Mouse (Mus musculus): ENCODE measurements around the gene Tspan5.

Gene Tspan5

GRCm38 (mm10) chr3:138741649-138742565, at the start of gene Tspan5:
TSS of gene Tspan5 (plus strand) at chr3:138742195.
- DNase-seq (ENCODE audit: low spot score) = peak; percentile 34

- DNase-seq (ENCODE audit: low spot score) = no peak
Measured at GRCm38 (mm10) chr3:138692302-138692701, 49.7 kb upstream of the Tspan5 start.

- no peak for DNase-seq (ENCODE audit: low spot score)
Measured at GRCm38 (mm10) chr3:138703399-138703798, 38.6 kb upstream of the Tspan5 start.

GRCm38 (mm10) chr3:138704469-138704868, 37.5 kb upstream of the Tspan5 start:
- no peak for DNase-seq (ENCODE audit: low spot score)

- DNase-seq (ENCODE audit: low spot score) = no peak
Measured at GRCm38 (mm10) chr3:138705875-138706274, 36.1 kb upstream of the Tspan5 start.

GRCm38 (mm10) chr3:138709183-138709582, 32.8 kb upstream of the Tspan5 start:
- no peak for DNase-seq (ENCODE audit: low spot score)

GRCm38 (mm10) chr3:138711971-138712370, 30.0 kb upstream of the Tspan5 start:
- no peak for DNase-seq (ENCODE audit: low spot score)

- DNase-seq (ENCODE audit: low spot score) = no peak
Measured at GRCm38 (mm10) chr3:138712452-138713140, 29.4 kb upstream of the Tspan5 start.

GRCm38 (mm10) chr3:138713141-138713540, 28.9 kb upstream of the Tspan5 start:
- no peak for DNase-seq (ENCODE audit: low spot score)

- no peak for DNase-seq (ENCODE audit: low spot score)
Measured at GRCm38 (mm10) chr3:138714788-138715187, 27.2 kb upstream of the Tspan5 start.

- DNase-seq (ENCODE audit: low spot score) = no peak
Measured at GRCm38 (mm10) chr3:138715212-138715611, 26.8 kb upstream of the Tspan5 start.

- DNase-seq (ENCODE audit: low spot score) = no peak
Measured at GRCm38 (mm10) chr3:138717040-138717439, 25.0 kb upstream of the Tspan5 start.

GRCm38 (mm10) chr3:138722152-138722551, 19.8 kb upstream of the Tspan5 start:
- DNase-seq (ENCODE audit: low spot score) = no peak

- no peak for DNase-seq (ENCODE audit: low spot score)
Measured at GRCm38 (mm10) chr3:138727571-138727970, 14.4 kb upstream of the Tspan5 start.

GRCm38 (mm10) chr3:138728840-138729239, 13.2 kb upstream of the Tspan5 start:
- no peak for DNase-seq (ENCODE audit: low spot score)

GRCm38 (mm10) chr3:138730812-138731211, 11.2 kb upstream of the Tspan5 start:
- no peak for DNase-seq (ENCODE audit: low spot score)

- no peak for DNase-seq (ENCODE audit: low spot score)
Measured at GRCm38 (mm10) chr3:138735760-138736159, 6.2 kb upstream of the Tspan5 start.

GRCm38 (mm10) chr3:138739150-138739700, 2.8 kb upstream of the Tspan5 start:
- no peak for DNase-seq (ENCODE audit: low spot score)

GRCm38 (mm10) chr3:138740291-138740690, 1.7 kb upstream of the Tspan5 start:
- no peak for DNase-seq (ENCODE audit: low spot score)

GRCm38 (mm10) chr3:138740843-138741540, 1.0 kb upstream of the Tspan5 start:
- no peak for DNase-seq (ENCODE audit: low spot score)

GRCm38 (mm10) chr3:138742566-138742930, 553 bp downstream of the Tspan5 start:
- no peak for DNase-seq (ENCODE audit: low spot score)

- peak; percentile 9 for DNase-seq (ENCODE audit: low spot score)
Measured at GRCm38 (mm10) chr3:138743061-138743671, 1.2 kb downstream of the Tspan5 start.

Measured in spleen, adult 12 weeks (tissue).